Mouse (Mus musculus) gastrocnemius, postnatal 36 days (tissue): Measurements from ENCODE around the gene Sfpq. TPM values are rescaled to one million over a fixed set of nuclear protein-coding genes. Genes with fewer than 3 reads are reported as not detected.
"Not testable (repeated sequence)": the region's sequence is repeated elsewhere in the genome, so short reads cannot be mapped to it uniquely, and the experiment has no call there.

Source experiments
- DNase-seq, 2 experiments: peaks; one replicate each; pipeline ENCODE4 v3.0.0; 2022
- intact Hi-C: fragments of 180-260 bp; cut with DNase I; formaldehyde crosslinking; loops from one replicate; pipeline ENCODE4 v1.15.1; 2025
- long read RNA-seq, 2 experiments: library from polyadenylated mRNA; stranded (forward); transcript quantifications; one replicate each; pipeline ENCODE4 v2.0.0; 2021
- total RNA-seq, 2 experiments: library from RNA; stranded (reverse); gene quantifications; 2 replicates each; pipeline ENCODE4 v1.2.3; 2021

The Sfpq gene
- 10 to 100 TPM; 46.7 to 58.7 TPM for total RNA-seq
- long read RNA-seq, experiment 1, partial matches to known transcripts = 16 of 25 reads
- long read RNA-seq, experiment 1, other reads (novel, unspliced or antisense) = 6 of 25 reads
- long read RNA-seq, experiment 2, transcript Sfpq-201 (10 exons, 3,465 nt) = major isoform, 8 of 41 reads
- long read RNA-seq, experiment 2, partial matches to known transcripts = 26 of 41 reads
- long read RNA-seq, experiment 2, other reads (novel, unspliced or antisense) = 7 of 41 reads

GRCm38 (mm10) chr4:127021151-127021945 is at the start of gene Sfpq:
Gene Sfpq (plus strand): TSS chr4:127021324.
- intact Hi-C loops = no loop called here
- DNase-seq = peak; percentile 97 to 100

GRCm38 (mm10) chr4:126977467-126977866 is 43.7 kb upstream of the Sfpq start:
- intact Hi-C loops = no loop called here
- peak in 1 of 2 experiments; percentile 14 for DNase-seq

GRCm38 (mm10) chr4:126978706-126979105 is 42.4 kb upstream of the Sfpq start:
- no peak for DNase-seq
- intact Hi-C loops = no loop called here

GRCm38 (mm10) chr4:126983321-126983720 is 37.8 kb upstream of the Sfpq start:
- intact Hi-C loops = no loop called here
- DNase-seq = no peak

- intact Hi-C loops = not testable (repeated sequence)
Observed at GRCm38 (mm10) chr4:126983736-126984525, 37.2 kb upstream of the Sfpq start.

GRCm38 (mm10) chr4:126986768-126987167 is 34.4 kb upstream of the Sfpq start:
- intact Hi-C loops = no loop called here
- no peak for DNase-seq

More at GRCm38 (mm10) chr4:126983736-126984525, 37.2 kb upstream of the Sfpq start:
- not testable (repeated sequence) for DNase-seq

- no peak for DNase-seq
- intact Hi-C loops = no loop called here
Observed at GRCm38 (mm10) chr4:126988503-126988902, 32.6 kb upstream of the Sfpq start.

GRCm38 (mm10) chr4:126990553-126990952 is 30.6 kb upstream of the Sfpq start:
- intact Hi-C loops = no loop called here
- DNase-seq = no peak

GRCm38 (mm10) chr4:126992356-126992755 is 28.8 kb upstream of the Sfpq start:
- intact Hi-C loops = no loop called here
- DNase-seq = no peak

- intact Hi-C loops, DNase-seq: not testable (repeated sequence)
Observed at GRCm38 (mm10) chr4:126999372-126999771, 21.8 kb upstream of the Sfpq start.

GRCm38 (mm10) chr4:127000601-127001105 is 20.5 kb upstream of the Sfpq start:
- intact Hi-C loops = no loop called here
- DNase-seq = no peak

- intact Hi-C loops = no loop called here
- DNase-seq = no peak
Observed at GRCm38 (mm10) chr4:127004384-127004783, 16.7 kb upstream of the Sfpq start.

- no peak for DNase-seq
Observed at GRCm38 (mm10) chr4:127005113-127005936, 15.8 kb upstream of the Sfpq start.

GRCm38 (mm10) chr4:127015294-127015993 is 5.7 kb upstream of the Sfpq start:
- intact Hi-C loops = not testable (repeated sequence)
- DNase-seq = peak; percentile 71 to 77

More at GRCm38 (mm10) chr4:127005113-127005936, 15.8 kb upstream of the Sfpq start:
- intact Hi-C loops = no loop called here

- DNase-seq = no peak
- intact Hi-C loops = no loop called here
Observed at GRCm38 (mm10) chr4:127016366-127016765, 4.8 kb upstream of the Sfpq start.

GRCm38 (mm10) chr4:127020411-127021150 is 543 bp upstream of the Sfpq start:
- intact Hi-C loops = no loop called here
- no peak for DNase-seq

GRCm38 (mm10) chr4:127021989-127022626 is 984 bp downstream of the Sfpq start:
- peak; percentile 75 to 83 for DNase-seq
- intact Hi-C loops = no loop called here

- no peak for DNase-seq
- intact Hi-C loops = no loop called here
Observed at GRCm38 (mm10) chr4:127023201-127023600, 2.1 kb downstream of the Sfpq start.
